ENCODE assay signal across 25 mouse cellular contexts in the genomic region with DNA sequence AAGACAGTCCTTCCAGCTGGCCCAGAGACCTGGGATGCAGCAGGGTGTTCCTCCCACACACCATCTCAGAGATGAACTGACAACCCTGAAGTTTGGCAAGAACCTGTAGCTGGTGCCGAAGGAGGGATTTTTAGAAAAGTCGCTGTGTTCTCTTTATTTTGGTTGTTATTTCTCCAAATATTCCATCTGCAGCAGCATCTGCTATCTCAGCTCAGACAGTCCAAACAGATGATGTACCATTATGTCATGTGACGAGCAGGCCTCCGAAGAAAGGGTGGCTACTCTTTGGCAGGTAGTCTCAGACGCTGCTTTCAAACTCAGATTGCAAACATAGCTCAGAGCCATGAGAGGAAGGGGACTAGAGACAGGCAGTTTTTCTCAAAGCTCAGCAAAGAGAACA.
DNase-seq lines count a peak whose midpoint lies in the region; ATAC-seq lines count a peak whose summit lies in the region.
"Had no signal": no experiment of that assay in that cellular context is flagged by ENCODE, and none has a peak within 500 bp of the region (broad histone marks: within the 10 kb centered on the region; RNA-seq: fewer than 3 reads in every experiment).

No protein-coding gene starts in this region.

- no peak overlapping the region for H3K27ac ChIP-seq in forebrain, embryonic 14.5 days (ENCODE audit: low read depth, low read length)
- no peak overlapping the region for H3K27ac ChIP-seq in forebrain, embryonic 12.5 days
- H3K27ac ChIP-seq: embryonic facial prominence, embryonic 13.5 days; heart, adult 2 months; heart, embryonic 15.5 days; hindbrain, embryonic 15.5 days; intestine, embryonic 15.5 days; liver, embryonic 14.5 days; lung, embryonic 15.5 days; macrophage; midbrain, embryonic 10.5 days; neural tube, embryonic 12.5 days had no signal

- no peak overlapping the region for H3K4me3 ChIP-seq in forebrain, embryonic 14.5 days (ENCODE audit: low read depth, low read length)
- H3K4me3 ChIP-seq in forebrain, embryonic 12.5 days (replicated peaks) = no peak overlapping the region
- H3K4me3 ChIP-seq: embryonic facial prominence, embryonic 13.5 days; heart, adult 2 months; heart, embryonic 15.5 days; hindbrain, embryonic 15.5 days; intestine, embryonic 15.5 days; lung, embryonic 15.5 days; midbrain, embryonic 10.5 days; neural tube, embryonic 12.5 days had no signal

- DNase-seq in forebrain, embryonic 14.5 days (ENCODE audit: low spot score) = peak; percentile 29
- DNase-seq in left cerebral cortex, adult 8-10 months (ENCODE audit: low spot score in 2 of 2) = peak; percentile 4 to 22
- no peak for DNase-seq in left cerebral cortex, postnatal 4 days
- DNase-seq in layer of hippocampus, adult 9-10 months (ENCODE audit: low spot score) = peak; percentile 41
- peak; percentile 39 for DNase-seq in telencephalon, adult 2 months (ENCODE audit: low read depth, low spot score)
- DNase-seq in lung, postnatal 10 days = no peak
- DNase-seq in thymus, postnatal 4 days = no peak
- DNase-seq: adrenal gland, postnatal 10 days; cerebellum, adult 11 months; cerebellum, postnatal 14 days; gastrocnemius, postnatal 14 days; heart, adult 2 months; heart, postnatal 4 days; kidney, adult 9 months; kidney, postnatal 36 days had no signal

- no peak overlapping the region for H3K4me2 ChIP-seq in forebrain, embryonic 14.5 days (ENCODE audit: low read length)
- no peak overlapping the region for H3K4me2 ChIP-seq in forebrain, embryonic 12.5 days
- H3K4me2 ChIP-seq: embryonic facial prominence, embryonic 13.5 days; heart, embryonic 15.5 days; hindbrain, embryonic 15.5 days; intestine, embryonic 15.5 days; lung, embryonic 15.5 days; neural tube, embryonic 12.5 days had no signal

- H3K27me3 ChIP-seq in forebrain, embryonic 14.5 days (replicated peaks; ENCODE audit: control insufficient read depth, insufficient read depth, low read length) = no peaks in the 10 kb centered on the region
- H3K27me3 ChIP-seq in forebrain, embryonic 12.5 days = no peaks in the 10 kb centered on the region
- H3K27me3 ChIP-seq: embryonic facial prominence, embryonic 13.5 days; heart, embryonic 15.5 days; hindbrain, embryonic 15.5 days; intestine, embryonic 15.5 days; lung, embryonic 15.5 days; neural tube, embryonic 12.5 days had no signal

- intact Hi-C loops in left cerebral cortex, postnatal 4 days (cut with DNase I) = no loop called here

- no peak overlapping the region for H3K9ac ChIP-seq in forebrain, embryonic 14.5 days (ENCODE audit: low read length)
- no peak overlapping the region for H3K9ac ChIP-seq in forebrain, embryonic 12.5 days
- H3K9ac ChIP-seq: embryonic facial prominence, embryonic 13.5 days; heart, embryonic 15.5 days; hindbrain, embryonic 15.5 days; intestine, embryonic 15.5 days; liver, embryonic 14.5 days; lung, embryonic 15.5 days; neural tube, embryonic 12.5 days had no signal

- H3K4me1 ChIP-seq in forebrain, embryonic 14.5 days (ENCODE audit: control insufficient read depth, insufficient read depth, low read length) = peaks cover 8% of the 10 kb centered on the region
- peaks cover 3% of the 10 kb centered on the region; the same call in 1 of the 2 replicates for H3K4me1 ChIP-seq in forebrain, embryonic 12.5 days
- H3K4me1 ChIP-seq: intestine, embryonic 15.5 days; lung, embryonic 15.5 days; midbrain, embryonic 10.5 days had no signal

- H3K36me3 ChIP-seq in forebrain, embryonic 14.5 days (ENCODE audit: control insufficient read depth, insufficient read depth, low read length) = no peaks in the 10 kb centered on the region
- H3K36me3 ChIP-seq in forebrain, embryonic 12.5 days (replicated peaks) = no peaks in the 10 kb centered on the region
- H3K36me3 ChIP-seq: embryonic facial prominence, embryonic 13.5 days; heart, embryonic 15.5 days; hindbrain, embryonic 15.5 days; intestine, embryonic 15.5 days; lung, embryonic 15.5 days; midbrain, embryonic 10.5 days; neural tube, embryonic 12.5 days had no signal

- no peak for ATAC-seq in forebrain, embryonic 14.5 days
- no peak for ATAC-seq in forebrain, embryonic 12.5 days (ENCODE audit: low FRiP score)
- ATAC-seq: intestine, embryonic 15.5 days had no signal

- no peaks in the 10 kb centered on the region for H3K9me3 ChIP-seq in forebrain, embryonic 14.5 days (replicated peaks; ENCODE audit: control insufficient read depth, low read length)
- H3K9me3 ChIP-seq in forebrain, embryonic 12.5 days = no peaks in the 10 kb centered on the region
- H3K9me3 ChIP-seq: embryonic facial prominence, embryonic 13.5 days; heart, embryonic 15.5 days; hindbrain, embryonic 15.5 days; intestine, embryonic 15.5 days; lung, embryonic 15.5 days; midbrain, embryonic 10.5 days; neural tube, embryonic 12.5 days had no signal

- WGBS in forebrain, embryonic 14.5 days = 72% methylated on average over 5 of the region's 5 CpGs
- WGBS in forebrain, embryonic 12.5 days = 83% methylated on average over 5 of the region's 5 CpGs

Comparison
In these comparisons a context has a peak if more than half of its experiments do, and no peak if none do; other contexts are left out.
1. DNase-seq: peak in forebrain, embryonic 14.5 days (single experiment), left cerebral cortex, adult 8-10 months (2 of 2), layer of hippocampus, adult 9-10 months (single experiment) and telencephalon, adult 2 months (single experiment); none in left cerebral cortex, postnatal 4 days (single experiment), lung, postnatal 10 days (single experiment) and thymus, postnatal 4 days (single experiment).